Mouse (Mus musculus) kidney, adult 2 months (tissue): ENCODE data around the gene Neurod2.

Experiments used
- CTCF ChIP-seq: fragments of 200-500 bp; conservative IDR thresholded peaks from 2 replicates; pipeline ENCODE4 v1.5.1; 2011; ENCODE audit warnings: low read depth, mild to moderate bottlenecking, control low read depth, low read length, moderate library complexity, mixed read lengths; ENCODE audit not compliant: insufficient read depth, insufficient read length
- POLR2A ChIP-seq: fragments of 200-500 bp; IDR thresholded peaks from one replicate; pipeline ENCODE4 v1.6.1; 2011; ENCODE audit warnings: low read depth, low read length, control low read depth

GRCm38 (mm10) chr11:98339679-98340287 lies 10.3 kb upstream of the Neurod2 start:
- TF ChIP-seq POLR2A: no peak
- TF ChIP-seq CTCF: no peak
